Mouse (Mus musculus): Measurements from ENCODE around the gene Kcnj4.

Gene Kcnj4

GRCm38 (mm10) chr15:79506460-79506859, 1.4 kb upstream of the Kcnj4 start:
- TF ChIP-seq NANOG (IDR thresholded peaks at IDR 0.05; ENCODE audit: borderline replicate concordance, low read length) (no peak), CTCF (conservative IDR thresholded peaks at IDR 0.05; ENCODE audit: low read length) (no peak), POU5F1 (IDR thresholded peaks at IDR 0.05; ENCODE audit: borderline replicate concordance, low read length) (no peak)
- H3K4me1 ChIP-seq (replicated peaks; ENCODE audit: low read depth, low read length): peaks cover 49% of the 10 kb centered on the region

GRCm38 (mm10) chr15:79505616-79506283, 709 bp upstream of the Kcnj4 start:
- H3K27me3 ChIP-seq (ENCODE audit: insufficient read depth, low read length): peaks cover 95% of the 10 kb centered on the region
- peak overlapping the region; percentile 82 for H3K4me3 ChIP-seq (replicated peaks; ENCODE audit: low read length)
- H3K36me3 ChIP-seq (ENCODE audit: insufficient read depth, low read length): no peaks in the 10 kb centered on the region
- H3K4me1 ChIP-seq (replicated peaks; ENCODE audit: low read depth, low read length): peaks cover 45% of the 10 kb centered on the region
- peaks cover 8% of the 10 kb centered on the region; the same call in 1 of the 2 replicates for H3K9me3 ChIP-seq (ENCODE audit: low read length)
- no peak for TF ChIP-seq NANOG (IDR thresholded peaks at IDR 0.05; ENCODE audit: borderline replicate concordance, low read length)
- TF ChIP-seq POU5F1 (IDR thresholded peaks at IDR 0.05; ENCODE audit: borderline replicate concordance, low read length): no peak
- TF ChIP-seq CTCF (conservative IDR thresholded peaks at IDR 0.05; ENCODE audit: low read length): no peak

More at GRCm38 (mm10) chr15:79506460-79506859, 1.4 kb upstream of the Kcnj4 start:
- Histone ChIP-seq H3K9me3 (ENCODE audit: low read length) (peaks cover 8% of the 10 kb centered on the region; the same call in 1 of the 2 replicates), H3K27me3 (ENCODE audit: insufficient read depth, low read length) (peaks cover 95% of the 10 kb centered on the region), H3K4me3 (replicated peaks; ENCODE audit: low read length) (peak overlapping the region; percentile 82; the same call in 1 of the 2 replicates), H3K36me3 (ENCODE audit: insufficient read depth, low read length) (no peaks in the 10 kb centered on the region)

- peaks cover 8% of the 10 kb centered on the region; the same call in 1 of the 2 replicates for H3K9me3 ChIP-seq (ENCODE audit: low read length)
- peaks cover 67% of the 10 kb centered on the region for H3K4me1 ChIP-seq (replicated peaks; ENCODE audit: low read depth, low read length)
- no peak for TF ChIP-seq POU5F1 (IDR thresholded peaks at IDR 0.05; ENCODE audit: borderline replicate concordance, low read length)
- TF ChIP-seq NANOG (IDR thresholded peaks at IDR 0.05; ENCODE audit: borderline replicate concordance, low read length): no peak
- no peak for TF ChIP-seq CTCF (conservative IDR thresholded peaks at IDR 0.05; ENCODE audit: low read length)
- H3K4me3 ChIP-seq (replicated peaks; ENCODE audit: low read length): no peak overlapping the region
- H3K27me3 ChIP-seq (ENCODE audit: insufficient read depth, low read length): peaks cover 90% of the 10 kb centered on the region
- H3K36me3 ChIP-seq (ENCODE audit: insufficient read depth, low read length): no peaks in the 10 kb centered on the region
Observed at GRCm38 (mm10) chr15:79503438-79503837, 1.6 kb downstream of the Kcnj4 start.

GRCm38 (mm10) chr15:79502891-79503341, 2.1 kb downstream of the Kcnj4 start:
- Histone ChIP-seq H3K4me1 (replicated peaks; ENCODE audit: low read depth, low read length) (peaks cover 68% of the 10 kb centered on the region), H3K36me3 (ENCODE audit: insufficient read depth, low read length) (no peaks in the 10 kb centered on the region), H3K4me3 (replicated peaks; ENCODE audit: low read length) (no peak overlapping the region), H3K27me3 (ENCODE audit: insufficient read depth, low read length) (peaks cover 90% of the 10 kb centered on the region), H3K9me3 (ENCODE audit: low read length) (peaks cover 8% of the 10 kb centered on the region; the same call in 1 of the 2 replicates)
- TF ChIP-seq NANOG (IDR thresholded peaks at IDR 0.05; ENCODE audit: borderline replicate concordance, low read length): no peak
- TF ChIP-seq CTCF (conservative IDR thresholded peaks at IDR 0.05; ENCODE audit: low read length): no peak
- no peak for TF ChIP-seq POU5F1 (IDR thresholded peaks at IDR 0.05; ENCODE audit: borderline replicate concordance, low read length)

DNA sequence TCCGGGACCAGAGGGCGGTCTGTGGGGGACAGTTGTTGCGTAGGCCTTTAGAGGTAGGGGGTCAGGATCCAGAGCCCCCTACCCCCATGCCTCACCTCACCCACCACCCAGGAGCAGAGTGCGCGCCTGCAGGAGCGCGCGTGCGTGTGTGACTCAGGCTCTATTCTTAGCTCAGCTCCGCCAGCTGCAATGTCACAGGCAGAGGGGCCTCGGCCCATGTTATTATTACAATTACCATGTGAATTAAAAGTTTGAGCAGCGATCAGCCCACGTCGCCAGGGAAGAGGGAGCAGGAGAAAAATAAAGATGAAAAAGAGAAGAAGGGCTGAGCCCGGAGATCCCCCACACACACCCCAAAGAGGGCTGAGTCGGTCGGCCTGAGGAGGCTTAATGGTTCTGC, 4.9 kb downstream of the Kcnj4 start:
- Histone ChIP-seq H3K4me3 (replicated peaks; ENCODE audit: low read length) (peak overlapping the region; percentile 75), H3K27me3 (ENCODE audit: insufficient read depth, low read length) (peaks cover 87% of the 10 kb centered on the region), H3K36me3 (ENCODE audit: insufficient read depth, low read length) (no peaks in the 10 kb centered on the region), H3K9me3 (ENCODE audit: low read length) (peaks cover 8% of the 10 kb centered on the region; the same call in 1 of the 2 replicates), H3K4me1 (replicated peaks; ENCODE audit: low read depth, low read length) (peaks cover 48% of the 10 kb centered on the region)
- TF ChIP-seq POU5F1 (IDR thresholded peaks at IDR 0.05; ENCODE audit: borderline replicate concordance, low read length) (no peak), CTCF (conservative IDR thresholded peaks at IDR 0.05; ENCODE audit: low read length) (no peak), NANOG (IDR thresholded peaks at IDR 0.05; ENCODE audit: borderline replicate concordance, low read length) (no peak)

DNA sequence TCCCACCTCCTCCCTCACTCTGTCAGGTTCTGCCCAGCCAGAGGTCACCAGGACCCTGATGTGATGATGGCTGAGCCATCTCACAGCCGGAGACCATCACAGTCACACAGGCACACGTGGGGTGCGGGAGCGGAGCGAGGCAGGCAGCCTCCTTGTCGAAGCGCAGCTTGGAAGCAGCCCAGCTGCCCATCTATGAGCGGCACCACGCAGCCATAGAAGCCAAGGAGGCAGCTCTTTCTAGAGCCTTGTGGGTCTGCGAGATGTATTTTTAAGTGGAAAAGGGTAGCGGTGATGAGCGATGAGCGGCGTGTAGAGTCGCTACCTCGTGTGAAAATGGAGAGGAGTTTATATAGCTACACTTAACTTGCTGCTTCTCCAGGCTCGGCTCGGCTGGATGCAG, 11.5 kb downstream of the Kcnj4 start:
- peak overlapping the region; percentile 50 for H3K4me3 ChIP-seq (replicated peaks; ENCODE audit: low read length)
- TF ChIP-seq CTCF (conservative IDR thresholded peaks at IDR 0.05; ENCODE audit: low read length) (no peak), NANOG (IDR thresholded peaks at IDR 0.05; ENCODE audit: borderline replicate concordance, low read length) (no peak), POU5F1 (IDR thresholded peaks at IDR 0.05; ENCODE audit: borderline replicate concordance, low read length) (no peak)
- H3K36me3 ChIP-seq (ENCODE audit: insufficient read depth, low read length): no peaks in the 10 kb centered on the region
- H3K9me3 ChIP-seq (ENCODE audit: low read length): no peaks in the 10 kb centered on the region
- H3K27me3 ChIP-seq (ENCODE audit: insufficient read depth, low read length): peaks cover 88% of the 10 kb centered on the region
- H3K4me1 ChIP-seq (replicated peaks; ENCODE audit: low read depth, low read length): peaks cover 31% of the 10 kb centered on the region

GRCm38 (mm10) chr15:79489463-79489862, 15.6 kb downstream of the Kcnj4 start:
- Histone ChIP-seq H3K27me3 (ENCODE audit: insufficient read depth, low read length) (peaks cover 64% of the 10 kb centered on the region), H3K4me1 (replicated peaks; ENCODE audit: low read depth, low read length) (peaks cover 47% of the 10 kb centered on the region), H3K4me3 (replicated peaks; ENCODE audit: low read length) (no peak overlapping the region), H3K9me3 (ENCODE audit: low read length) (no peaks in the 10 kb centered on the region), H3K36me3 (ENCODE audit: insufficient read depth, low read length) (no peaks in the 10 kb centered on the region)
- no peak for TF ChIP-seq POU5F1 (IDR thresholded peaks at IDR 0.05; ENCODE audit: borderline replicate concordance, low read length)
- TF ChIP-seq CTCF (conservative IDR thresholded peaks at IDR 0.05; ENCODE audit: low read length): no peak
- no peak for TF ChIP-seq NANOG (IDR thresholded peaks at IDR 0.05; ENCODE audit: borderline replicate concordance, low read length)

DNA sequence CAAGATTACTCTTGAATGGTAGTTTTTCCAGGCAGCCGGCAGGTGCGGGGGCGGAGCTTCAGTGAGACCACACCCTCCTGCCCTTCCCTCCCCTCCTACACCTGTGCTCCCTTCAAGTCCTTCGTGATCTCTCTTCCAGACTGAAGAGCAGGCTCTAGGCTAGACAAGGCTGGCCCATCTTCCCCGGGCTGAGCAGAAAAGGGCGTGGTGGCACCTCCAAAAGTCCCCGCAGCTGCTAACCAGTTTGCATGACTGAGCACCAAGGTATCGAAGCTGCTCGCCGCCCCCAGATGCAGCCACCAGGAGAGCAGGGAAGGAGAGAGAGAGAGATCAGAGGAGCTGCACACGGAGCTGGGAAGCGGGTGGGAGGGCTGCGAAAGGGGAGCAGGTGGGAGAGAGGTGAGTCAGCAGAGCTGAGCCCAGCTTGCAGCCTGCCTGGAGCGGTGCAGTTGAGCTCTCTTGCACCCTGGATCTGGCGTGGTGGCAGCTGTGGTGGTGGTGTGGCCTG, 23.8 kb downstream of the Kcnj4 start:
- peaks cover 58% of the 10 kb centered on the region for H3K27me3 ChIP-seq (ENCODE audit: insufficient read depth, low read length)
- H3K36me3 ChIP-seq (ENCODE audit: insufficient read depth, low read length): no peaks in the 10 kb centered on the region
- H3K4me3 ChIP-seq (replicated peaks; ENCODE audit: low read length): peak overlapping the region; percentile 63
- H3K4me1 ChIP-seq (replicated peaks; ENCODE audit: low read depth, low read length): peaks cover 47% of the 10 kb centered on the region
- TF ChIP-seq CTCF (conservative IDR thresholded peaks at IDR 0.05; ENCODE audit: low read length): no peak
- no peak for TF ChIP-seq POU5F1 (IDR thresholded peaks at IDR 0.05; ENCODE audit: borderline replicate concordance, low read length)
- TF ChIP-seq NANOG (IDR thresholded peaks at IDR 0.05; ENCODE audit: borderline replicate concordance, low read length): no peak
- H3K9me3 ChIP-seq (ENCODE audit: low read length): no peaks in the 10 kb centered on the region
